ENCODE assay signal across 8 mouse cellular contexts in the genomic region with DNA sequence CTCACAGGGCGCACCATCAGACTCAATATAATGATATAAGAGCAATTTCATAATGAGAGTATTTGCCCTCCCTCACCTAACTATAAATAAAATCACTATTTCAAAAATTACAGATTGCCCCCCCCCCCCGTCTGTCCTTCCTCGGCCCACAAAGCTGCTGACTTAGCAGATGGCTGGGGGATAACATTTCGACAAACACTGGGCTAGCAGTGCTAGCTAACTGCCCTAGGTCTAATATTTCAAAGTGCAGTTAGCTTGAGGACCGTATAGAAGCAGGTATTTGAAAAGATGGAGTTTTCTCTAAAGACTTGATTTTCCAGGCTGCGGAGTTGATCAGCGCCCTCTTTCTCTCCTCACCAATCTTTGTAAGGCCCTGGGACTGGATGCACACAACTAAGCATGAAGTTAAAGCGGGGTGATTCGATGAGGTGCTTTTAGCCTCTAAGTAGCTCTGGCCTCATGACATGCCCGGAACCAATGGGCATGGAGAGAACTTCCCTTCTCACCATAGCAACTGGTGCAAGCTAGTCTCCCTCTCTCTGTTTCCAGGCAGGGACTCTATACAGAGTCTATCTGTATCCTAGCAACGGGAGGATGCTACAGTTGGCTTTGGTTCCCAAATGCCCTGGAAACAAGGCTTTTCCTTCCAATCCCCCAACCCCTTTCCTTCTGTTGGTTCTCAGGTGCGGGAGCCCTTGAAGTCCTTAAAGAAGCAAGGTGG.
DNase-seq lines count a peak whose midpoint lies in the region; ATAC-seq lines count a peak whose summit lies in the region.

No protein-coding gene starts in this region.

- H3K27me3 ChIP-seq in hindbrain, embryonic 16.5 days (replicated peaks; ENCODE audit: control insufficient read depth, insufficient read depth, low read length): no peaks in the 10 kb centered on the region
- no peaks in the 10 kb centered on the region; the same call in 1 of the 2 replicates for H3K27me3 ChIP-seq in midbrain, embryonic 11.5 days (ENCODE audit: control insufficient read depth, insufficient read depth, low read length)

- peak; percentile 34 for DNase-seq in ES-CJ7 (ENCODE audit: low read depth, low spot score)
- DNase-seq in brain, embryonic 18.5 days (ENCODE audit: low read depth, low spot score): peak; percentile 74
- peak; percentile 88 for DNase-seq in midbrain, embryonic 11.5 days (ENCODE audit: low spot score, missing footprints)
- no peak for DNase-seq in adrenal gland, postnatal 36 days
- no peak for DNase-seq in heart, adult 9 months (ENCODE audit: low spot score in 2 of 2)
- no peak for DNase-seq in kidney, postnatal 25 days

- H3K36me3 ChIP-seq in hindbrain, embryonic 16.5 days (ENCODE audit: control insufficient read depth, insufficient read depth, low read length): no peaks in the 10 kb centered on the region
- H3K36me3 ChIP-seq in midbrain, embryonic 11.5 days (ENCODE audit: control insufficient read depth, insufficient read depth, low read length): no peaks in the 10 kb centered on the region

- whole genome bisulfite sequencing in hindbrain, embryonic 16.5 days: 34% methylated on average over 12 of the region's 12 CpGs
- 44% methylated on average over 12 of the region's 12 CpGs for WGBS in midbrain, embryonic 11.5 days

- H3K4me1 ChIP-seq in hindbrain, embryonic 16.5 days (ENCODE audit: control insufficient read depth, insufficient read depth, low read depth, low read length): peaks cover 22% of the 10 kb centered on the region
- peaks cover 14% of the 10 kb centered on the region for H3K4me1 ChIP-seq in midbrain, embryonic 11.5 days (ENCODE audit: control insufficient read depth, insufficient read depth, low read length)

- H3K4me2 ChIP-seq in hindbrain, embryonic 16.5 days (ENCODE audit: low read length): peak overlapping the region; percentile 30
- no peak overlapping the region for H3K4me2 ChIP-seq in midbrain, embryonic 11.5 days

- peak; percentile 92 for ATAC-seq in hindbrain, embryonic 16.5 days
- peak; percentile 86 for ATAC-seq in midbrain, embryonic 11.5 days (ENCODE audit: low FRiP score)
- no peak for ATAC-seq in monocyte, adult 5-6 weeks (replicated peaks; ENCODE audit: insufficient number of reproducible peaks, low FRiP score, low TSS enrichment, poor library complexity, severe bottlenecking)

- H3K9me3 ChIP-seq in hindbrain, embryonic 16.5 days (ENCODE audit: control insufficient read depth, low read length): no peaks in the 10 kb centered on the region
- H3K9me3 ChIP-seq in midbrain, embryonic 11.5 days (ENCODE audit: control insufficient read depth, low read length): no peaks in the 10 kb centered on the region

- H3K4me3 ChIP-seq in hindbrain, embryonic 16.5 days (ENCODE audit: low read length): no peak overlapping the region
- no peak overlapping the region for H3K4me3 ChIP-seq in midbrain, embryonic 11.5 days (ENCODE audit: low read depth, low read length)

- no peak overlapping the region for H3K27ac ChIP-seq in hindbrain, embryonic 16.5 days (ENCODE audit: low read depth, low read length)
- H3K27ac ChIP-seq in midbrain, embryonic 11.5 days (ENCODE audit: low read depth, low read length): no peak overlapping the region

- H3K9ac ChIP-seq in hindbrain, embryonic 16.5 days (ENCODE audit: low read depth, low read length): no peak overlapping the region
- H3K9ac ChIP-seq in midbrain, embryonic 11.5 days (ENCODE audit: low read length): no peak overlapping the region

Comparison
In these comparisons a context has a peak if more than half of its experiments do, and no peak if none do; other contexts are left out.
1. DNase-seq: peak in ES-CJ7 (single experiment), brain, embryonic 18.5 days (single experiment) and midbrain, embryonic 11.5 days (single experiment); none in adrenal gland, postnatal 36 days (0 of 2), heart, adult 9 months (0 of 2) and kidney, postnatal 25 days (0 of 2).